Mouse (Mus musculus) erythroblast, embryonic 14.5 days (primary cell): ENCODE data around the gene Card19.

ENCODE experiments used
- GATA1 ChIP-seq: IDR thresholded peaks from 2 replicates; pipeline ENCODE4 v1.6.1; 2012; ENCODE audit warnings: low read length, inconsistent platforms, mixed read lengths
- TAL1 ChIP-seq: IDR thresholded peaks from 3 replicates; pipeline ENCODE4 v1.6.1; 2012; ENCODE audit warnings: low read length, inconsistent platforms, mixed read lengths

- TF ChIP-seq TAL1 = no peak
- no peak for TF ChIP-seq GATA1
Measured at GRCm38 (mm10) chr13:49200688-49201087, 15.1 kb downstream of the Card19 start.
